Mouse (Mus musculus) urinary bladder, postnatal 10 days (tissue): ENCODE results near the gene Pick1.

Source experiments
- DNase-seq: peaks from one replicate; pipeline ENCODE4 v3.0.0; 2022; ENCODE audit warnings: low spot score

Pick1 gene

GRCm38 (mm10) chr15:79271124-79271746, 42.3 kb downstream of the Pick1 start:
- no peak for DNase-seq

GRCm38 (mm10) chr15:79273020-79273419, 44.0 kb downstream of the Pick1 start:
- DNase-seq: no peak

- DNase-seq: no peak
These were observed 48.8 kb downstream of the Pick1 start for GRCm38 (mm10) chr15:79277728-79278127.

GRCm38 (mm10) chr15:79280209-79280608, 51.2 kb downstream of the Pick1 start:
- DNase-seq: no peak

GRCm38 (mm10) chr15:79280850-79281249, 51.9 kb downstream of the Pick1 start:
- DNase-seq: no peak

GRCm38 (mm10) chr15:79281389-79281788, 52.4 kb downstream of the Pick1 start:
- DNase-seq: no peak

GRCm38 (mm10) chr15:79282434-79282833, 53.5 kb downstream of the Pick1 start:
- no peak for DNase-seq

- no peak for DNase-seq
These were observed 54.4 kb downstream of the Pick1 start for GRCm38 (mm10) chr15:79283371-79283770.

GRCm38 (mm10) chr15:79285399-79285798, 56.4 kb downstream of the Pick1 start, which contains the start of gene Baiap2l2:
TSS of gene Baiap2l2 (minus strand) at chr15:79285537.
- DNase-seq: no peak

GRCm38 (mm10) chr15:79286141-79286540, 57.2 kb downstream of the Pick1 start:
- no peak for DNase-seq

GRCm38 (mm10) chr15:79287091-79287490, 58.1 kb downstream of the Pick1 start:
- no peak for DNase-seq

- DNase-seq: no peak
These were observed 59.4 kb downstream of the Pick1 start for GRCm38 (mm10) chr15:79288387-79288786.

- DNase-seq: no peak
These were observed 60.5 kb downstream of the Pick1 start for GRCm38 (mm10) chr15:79289441-79289840.

GRCm38 (mm10) chr15:79290340-79290739, 61.4 kb downstream of the Pick1 start:
- DNase-seq: no peak

- no peak for DNase-seq
These were observed 63.8 kb downstream of the Pick1 start for GRCm38 (mm10) chr15:79292779-79293178.

- no peak for DNase-seq
These were observed 69.6 kb downstream of the Pick1 start for GRCm38 (mm10) chr15:79298553-79298952.
